Mouse (Mus musculus): Measurements from ENCODE around the gene Nfx1.

DNA sequence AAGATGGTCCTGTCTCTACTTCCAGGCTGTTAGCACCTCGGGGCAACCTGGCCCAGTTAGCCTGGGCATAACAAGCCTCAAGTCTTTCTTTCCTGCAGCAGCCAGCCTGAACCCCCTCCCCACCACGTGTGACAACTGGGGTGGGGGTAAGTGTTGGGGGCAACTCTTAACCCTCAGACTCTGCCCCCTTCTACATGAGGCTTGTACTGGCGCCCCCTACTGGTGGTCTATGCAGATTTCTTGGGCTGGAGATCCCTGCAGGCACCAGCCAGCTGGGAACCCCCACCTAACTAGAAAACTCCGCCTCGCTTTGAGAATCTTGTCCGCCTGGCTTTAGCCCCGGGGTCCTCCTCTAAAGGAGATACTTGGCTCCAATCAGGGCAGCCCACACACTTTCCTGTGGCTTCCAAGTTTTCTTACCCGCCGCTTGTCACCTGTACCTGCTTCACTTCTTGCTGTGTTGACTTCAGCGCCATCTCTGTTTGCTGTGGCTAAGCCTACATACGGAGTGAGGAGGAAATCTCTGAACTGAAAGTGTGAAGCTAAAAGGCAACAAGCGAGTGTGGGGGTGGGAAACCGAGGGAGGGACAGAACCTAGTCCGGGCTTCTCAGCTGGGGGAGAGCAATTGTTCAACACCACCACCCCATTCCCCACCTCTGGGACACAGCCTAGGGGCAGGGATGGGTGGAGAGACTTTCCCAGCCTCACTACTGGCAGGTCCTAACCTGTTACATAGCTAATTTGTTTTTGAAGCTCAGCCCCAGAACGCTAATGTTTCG, 93.4 kb downstream of the Nfx1 start:
- peak; percentile 75 for TF ChIP-seq CTCF (IDR thresholded peaks at IDR 0.05; ENCODE audit: low read depth, low read length)
- TF ChIP-seq POLR2A (IDR thresholded peaks at IDR 0.05; ENCODE audit: insufficient read depth, low read length) = no peak

Data from ES-Bruce4 (cell line).